Mouse (Mus musculus) megakaryocyte, embryonic 14.5 days (primary cell): ENCODE data around the gene 2300009A05Rik. TPM values are rescaled to one million over a fixed set of nuclear protein-coding genes. Genes with fewer than 3 reads are reported as not detected.

Source experiments
- H3K27me3 ChIP-seq: replicated peaks from 2 replicates; pipeline ENCODE3; 2012; ENCODE audit warnings: inconsistent platforms
- H3K36me3 ChIP-seq: replicated peaks from 2 replicates; pipeline ENCODE3; 2012; ENCODE audit warnings: low read length, inconsistent platforms, mixed read lengths
- H3K4me1 ChIP-seq: 2 replicates; pipeline ENCODE4 v1.6.1; 2012; ENCODE audit warnings: inconsistent platforms
- H3K4me3 ChIP-seq: replicated peaks from 2 replicates; pipeline ENCODE3; 2012; ENCODE audit warnings: moderate library complexity, mild to moderate bottlenecking, inconsistent platforms
- H3K9me3 ChIP-seq: 2 replicates; pipeline ENCODE4 v1.6.1; 2012; ENCODE audit warnings: inconsistent platforms
- FLI1 ChIP-seq: IDR thresholded peaks from 2 replicates; pipeline ENCODE4 v1.6.1; 2012; ENCODE audit warnings: low read length, inconsistent platforms, mixed read lengths
- GATA1 ChIP-seq: IDR thresholded peaks from 3 replicates; pipeline ENCODE4 v1.6.1; 2012; ENCODE audit warnings: mixed read lengths, low read length, inconsistent platforms, borderline replicate concordance
- polyA plus RNA-seq: library from polyadenylated mRNA; stranded (reverse); fragments of >175 nt; gene quantifications from 2 replicates; pipeline ENCODE4 v1.2.3, GENCODE M21; 2012; ENCODE audit warnings: low replicate concordance; ENCODE audit not compliant: insufficient read depth

Gene 2300009A05Rik
- polyA plus RNA-seq, 1 experiment = 54.9 TPM

GRCm38 (mm10) chr9:63350030-63350429 is 49.0 kb downstream of the 2300009A05Rik start:
- no peak for TF ChIP-seq GATA1
- no peak for TF ChIP-seq FLI1
- Histone ChIP-seq H3K36me3 (peaks cover 45% of the 10 kb centered on the region), H3K27me3 (no peaks in the 10 kb centered on the region), H3K4me3 (no peak overlapping the region), H3K9me3 (no peaks in the 10 kb centered on the region), H3K4me1 (peaks cover 24% of the 10 kb centered on the region)

GRCm38 (mm10) chr9:63349241-63349640 is 49.8 kb downstream of the 2300009A05Rik start:
- Histone ChIP-seq H3K9me3 (no peaks in the 10 kb centered on the region), H3K4me3 (no peak overlapping the region), H3K36me3 (peaks cover 44% of the 10 kb centered on the region), H3K27me3 (no peaks in the 10 kb centered on the region), H3K4me1 (peaks cover 24% of the 10 kb centered on the region)
- no peak for TF ChIP-seq FLI1
- no peak for TF ChIP-seq GATA1

GRCm38 (mm10) chr9:63348146-63348545 is 50.9 kb downstream of the 2300009A05Rik start:
- Histone ChIP-seq H3K9me3 (no peaks in the 10 kb centered on the region), H3K4me3 (no peak overlapping the region), H3K4me1 (peaks cover 24% of the 10 kb centered on the region), H3K36me3 (peaks cover 47% of the 10 kb centered on the region), H3K27me3 (no peaks in the 10 kb centered on the region)
- TF ChIP-seq GATA1 (no peak), FLI1 (no peak)

- no peak overlapping the region for H3K4me3 ChIP-seq
- peaks cover 28% of the 10 kb centered on the region for H3K4me1 ChIP-seq
- H3K27me3 ChIP-seq = no peaks in the 10 kb centered on the region
- H3K9me3 ChIP-seq = no peaks in the 10 kb centered on the region
- TF ChIP-seq GATA1 (no peak), FLI1 (no peak)
- peaks cover 62% of the 10 kb centered on the region for H3K36me3 ChIP-seq
Observed at GRCm38 (mm10) chr9:63346029-63346428, 53.0 kb downstream of the 2300009A05Rik start.

Other genes with a start within 250 kb of the 2300009A05Rik start
- 31.6 and 47.6 TPM in 2 replicates for gene Map2k5, start 21.3 kb downstream of the 2300009A05Rik start, polyA plus RNA-seq
- not detected in 2 replicates for gene Iqch, start 203.2 kb upstream of the 2300009A05Rik start, polyA plus RNA-seq
- gene Aagab, start 203.4 kb upstream of the 2300009A05Rik start, polyA plus RNA-seq = 1.3 and 4.4 TPM in 2 replicates